Mouse (Mus musculus) limb, embryonic 10.5 days (tissue): ENCODE data around the gene 1700031F05Rik. TPM values are rescaled to one million over a fixed set of nuclear protein-coding genes. Genes with fewer than 3 reads are reported as not detected.
"Not testable (repeated sequence)": the region's sequence is repeated elsewhere in the genome, so short reads cannot be mapped to it uniquely, and the experiment has no call there.

Experiments used
- DNase-seq: peaks from one replicate; pipeline ENCODE4 v3.0.0-alpha.2; 2017; ENCODE audit warnings: low spot score
- H3K27ac ChIP-seq: fragments of 300-500 bp; sonication (generic); 2 replicates; pipeline ENCODE4 v1.5.1; 2016; ENCODE audit warnings: mild to moderate bottlenecking
- H3K27me3 ChIP-seq: fragments of 300-500 bp; sonication (generic); 2 replicates; pipeline ENCODE4 v1.6.1; 2016; ENCODE audit warnings: low read depth, mild to moderate bottlenecking; ENCODE audit not compliant: poor library complexity, severe bottlenecking
- H3K36me3 ChIP-seq: fragments of 300-500 bp; sonication (generic); 2 replicates; pipeline ENCODE4 v1.6.1; 2016; ENCODE audit warnings: mild to moderate bottlenecking, moderate library complexity
- H3K4me1 ChIP-seq: fragments of 300-500 bp; sonication (generic); 2 replicates; pipeline ENCODE4 v1.6.1; 2016
- H3K4me3 ChIP-seq: fragments of 300-500 bp; sonication (generic); 2 replicates; pipeline ENCODE4 v1.5.1; 2016; ENCODE audit warnings: mild to moderate bottlenecking, moderate library complexity
- H3K9me3 ChIP-seq: fragments of 300-500 bp; sonication (generic); replicated peaks from 2 replicates; pipeline ENCODE4 v1.6.1; 2016; ENCODE audit warnings: mild to moderate bottlenecking
- WGBS: fragments of 180-500 bp; shearing (Covaris S2); methylation state at CpG from one replicate; pipeline ENCODE4 v1.1.7; 2016; 5-methylcytosine and 5-hydroxymethylcytosine counted together
- polyA plus RNA-seq: library from polyadenylated mRNA; unstranded; fragments of >200 nt; fragmentation: Nextera tagmentation; extraction: Ambion mirVana; gene quantifications from 2 replicates; pipeline ENCODE4 v1.2.1, GENCODE M21; 2016

Gene 1700031F05Rik
- not detected in 2 replicates for polyA plus RNA-seq

DNA sequence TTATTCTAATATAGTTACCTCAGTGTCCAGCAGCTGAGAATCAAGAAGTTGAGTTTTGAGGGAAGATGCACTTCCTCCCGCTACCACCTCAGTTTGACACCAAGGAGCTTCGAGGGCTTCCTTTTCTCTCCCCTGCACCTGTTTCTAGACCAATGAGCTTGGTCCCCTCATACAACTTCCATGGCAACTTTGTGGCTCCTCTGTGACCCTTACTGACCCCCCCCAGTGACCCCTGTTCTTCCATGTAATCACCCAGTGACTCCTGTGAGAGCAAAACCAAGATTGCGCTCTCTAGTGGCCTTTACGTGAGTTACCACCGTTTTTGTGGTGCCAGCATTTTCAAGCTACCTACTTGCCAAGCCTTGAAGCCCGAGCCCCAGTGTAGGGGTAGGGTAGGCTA lies at the start of gene 1700031F05Rik:
Gene 1700031F05Rik (minus strand): TSS at position 101 of the 400 bp plus-strand sequence.
- WGBS = 91% methylated on average over 6 of the region's 6 CpGs
- no peak for DNase-seq
- Histone ChIP-seq H3K27ac (no peak within 1 kb of the TSS), H3K36me3 (no peaks in the 10 kb centered on the region), H3K4me3 (no peak within 1 kb of the TSS), H3K4me1 (no peaks in the 10 kb centered on the region), H3K27me3 (peaks cover 60% of the 10 kb centered on the region), H3K9me3 (no peaks in the 10 kb centered on the region)

- H3K27ac ChIP-seq, H3K4me1 ChIP-seq, DNase-seq, H3K36me3 ChIP-seq, H3K4me3 ChIP-seq, H3K9me3 ChIP-seq: not testable (repeated sequence)
- WGBS = 70% methylated on average over 1 of the region's 1 CpGs
- H3K27me3 ChIP-seq = peaks cover 62% of the 10 kb centered on the region
Observed at GRCm38 (mm10) chrX:102914823-102915222, 47.1 kb upstream of the 1700031F05Rik start.

GRCm38 (mm10) chrX:102908587-102908986 lies 40.8 kb upstream of the 1700031F05Rik start, which contains the start of the genes Dmrtc1a and 1700011M02Rik:
Gene Dmrtc1a, minus strand, starts transcription at chrX:102908687.
Gene 1700011M02Rik, plus strand, starts transcription at chrX:102908905.
- not testable (repeated sequence) for H3K4me3 ChIP-seq, H3K9me3 ChIP-seq, H3K4me1 ChIP-seq, H3K27ac ChIP-seq, DNase-seq, H3K36me3 ChIP-seq
- WGBS = 88% methylated on average over 9 of the region's 9 CpGs
- peaks cover 89% of the 10 kb centered on the region for H3K27me3 ChIP-seq

DNA sequence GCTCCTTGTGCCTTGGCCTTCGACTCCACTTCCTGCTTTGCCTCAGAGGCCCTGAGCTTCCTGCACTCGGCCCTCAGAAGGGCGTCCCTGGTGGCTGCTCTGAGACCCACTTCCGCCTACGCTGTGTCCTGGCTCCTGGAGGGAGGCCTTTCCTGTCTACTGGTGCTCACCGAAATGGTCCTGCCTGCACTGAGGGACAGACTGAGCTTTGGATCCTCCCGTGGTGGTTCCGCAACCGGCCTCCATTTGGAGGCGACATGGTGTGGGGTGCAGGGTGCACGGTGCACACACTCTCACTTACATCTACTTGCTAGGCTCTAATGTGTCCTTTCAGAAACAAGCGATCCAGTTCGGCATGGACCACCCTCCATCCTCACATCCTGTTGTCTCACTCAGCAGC lies 13.3 kb downstream of the 1700031F05Rik start, which contains the start of gene Dmrtc1c2:
Gene Dmrtc1c2 (minus strand): TSS at position 101 of the 400 bp plus-strand sequence.
- not testable (repeated sequence) for DNase-seq, H3K36me3 ChIP-seq, H3K27ac ChIP-seq, H3K4me3 ChIP-seq, H3K9me3 ChIP-seq, H3K4me1 ChIP-seq
- H3K27me3 ChIP-seq = peaks cover 12% of the 10 kb centered on the region; the same call in 1 of the 2 replicates
- WGBS = 100% methylated on average over 2 of the region's 13 CpGs

DNA sequence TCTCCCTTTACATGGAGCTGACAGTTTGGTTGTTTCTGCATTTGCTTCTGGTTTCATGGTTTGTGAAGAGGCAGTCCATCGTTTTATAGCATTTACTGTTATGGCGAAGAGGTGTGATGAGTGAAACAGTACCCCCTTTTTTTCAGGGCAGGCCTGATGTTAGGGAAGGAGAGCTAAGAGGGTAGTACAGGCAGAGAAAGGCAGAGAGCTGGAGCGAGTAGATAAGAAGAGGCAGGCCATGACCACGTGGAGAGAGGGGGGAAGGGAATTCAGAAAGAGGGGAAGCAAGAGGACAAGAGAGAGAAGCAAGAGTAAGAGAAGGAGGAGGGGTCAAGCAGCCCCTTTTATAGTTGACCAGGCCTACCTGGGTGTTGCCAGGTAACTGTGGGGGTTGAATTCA lies 55.5 kb downstream of the 1700031F05Rik start:
- 62% methylated on average over 4 of the region's 4 CpGs for WGBS
- Histone ChIP-seq H3K4me1 (no peaks in the 10 kb centered on the region), H3K36me3 (no peaks in the 10 kb centered on the region), H3K27me3 (peaks cover 36% of the 10 kb centered on the region), H3K27ac (no peak overlapping the region), H3K4me3 (no peak overlapping the region), H3K9me3 (no peaks in the 10 kb centered on the region)
- no peak for DNase-seq

Other genes starting within 250 kb of the 1700031F05Rik start
- 10.1 and 12.9 TPM in 2 replicates for gene Phka1, start 223.7 kb downstream of the 1700031F05Rik start, polyA plus RNA-seq
- gene Gm3880, start 181.0 kb downstream of the 1700031F05Rik start, polyA plus RNA-seq = not detected in 2 replicates
- gene Gm9112, start 160.3 kb downstream of the 1700031F05Rik start, polyA plus RNA-seq = not detected in 2 replicates
- not detected in 2 replicates for gene Dmrtc1b, start 160.1 kb downstream of the 1700031F05Rik start, polyA plus RNA-seq
- gene Dmrtc1c1, start 65.0 kb downstream of the 1700031F05Rik start, polyA plus RNA-seq = not detected in 2 replicates
- not detected in 2 replicates for gene Dmrtc1c2, start 13.4 kb downstream of the 1700031F05Rik start, polyA plus RNA-seq
- gene Dmrtc1a, start 40.7 kb upstream of the 1700031F05Rik start, polyA plus RNA-seq = 0.20 and 0.45 TPM in 2 replicates
- not detected in 2 replicates for gene 1700011M02Rik, start 40.9 kb upstream of the 1700031F05Rik start, polyA plus RNA-seq
- 0.63 TPM in 1 of 2 replicates, not detected in the other for gene 1700018G05Rik, start 60.4 kb upstream of the 1700031F05Rik start, polyA plus RNA-seq